Mouse (Mus musculus) left cerebral cortex, adult 8-10 months (tissue): ENCODE measurements around the gene Aldh3a1. TPM values are rescaled to one million over a fixed set of nuclear protein-coding genes. Genes with fewer than 3 reads are reported as not detected.
"Not testable (repeated sequence)": the region's sequence is repeated elsewhere in the genome, so short reads cannot be mapped to it uniquely, and the experiment has no call there.

ENCODE experiments used
- DNase-seq, 2 experiments: peaks; one replicate each; pipeline ENCODE4 v3.0.0; 2022; ENCODE audit warnings: low spot score in 2 of 2
- total RNA-seq, 4 experiments: library from RNA; stranded (reverse); gene quantifications; 2 replicates each; pipeline ENCODE4 v1.2.4; 2022

The Aldh3a1 gene
- total RNA-seq: 1 to 10 TPM; 2.3 to 4.3 (median 2.7) TPM

GRCm38 (mm10) chr11:61207487-61208246 is at the start of gene Aldh3a1:
Gene Aldh3a1 (plus strand): TSS chr11:61207537.
- DNase-seq: no peak

DNA sequence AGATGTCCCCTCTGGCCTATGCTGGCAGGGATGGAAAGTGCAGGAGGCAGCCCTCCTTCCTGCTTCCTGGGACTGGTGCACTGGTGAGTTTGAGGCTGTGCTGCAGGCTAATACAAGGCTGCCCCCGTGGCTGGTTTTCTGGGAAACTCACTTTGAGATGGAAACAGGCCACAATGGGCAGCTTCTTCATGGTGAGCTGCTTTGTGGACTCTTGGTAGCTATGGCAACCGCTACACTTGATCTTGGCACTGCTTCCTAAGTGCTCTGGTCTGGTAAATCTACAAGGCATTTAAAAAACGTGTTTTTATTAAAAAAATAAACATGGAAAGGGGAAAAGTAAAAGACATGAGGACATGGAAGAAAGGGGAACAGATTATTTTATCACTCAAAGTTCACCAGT is 49.2 kb upstream of the Aldh3a1 start:
- no peak for DNase-seq

DNA sequence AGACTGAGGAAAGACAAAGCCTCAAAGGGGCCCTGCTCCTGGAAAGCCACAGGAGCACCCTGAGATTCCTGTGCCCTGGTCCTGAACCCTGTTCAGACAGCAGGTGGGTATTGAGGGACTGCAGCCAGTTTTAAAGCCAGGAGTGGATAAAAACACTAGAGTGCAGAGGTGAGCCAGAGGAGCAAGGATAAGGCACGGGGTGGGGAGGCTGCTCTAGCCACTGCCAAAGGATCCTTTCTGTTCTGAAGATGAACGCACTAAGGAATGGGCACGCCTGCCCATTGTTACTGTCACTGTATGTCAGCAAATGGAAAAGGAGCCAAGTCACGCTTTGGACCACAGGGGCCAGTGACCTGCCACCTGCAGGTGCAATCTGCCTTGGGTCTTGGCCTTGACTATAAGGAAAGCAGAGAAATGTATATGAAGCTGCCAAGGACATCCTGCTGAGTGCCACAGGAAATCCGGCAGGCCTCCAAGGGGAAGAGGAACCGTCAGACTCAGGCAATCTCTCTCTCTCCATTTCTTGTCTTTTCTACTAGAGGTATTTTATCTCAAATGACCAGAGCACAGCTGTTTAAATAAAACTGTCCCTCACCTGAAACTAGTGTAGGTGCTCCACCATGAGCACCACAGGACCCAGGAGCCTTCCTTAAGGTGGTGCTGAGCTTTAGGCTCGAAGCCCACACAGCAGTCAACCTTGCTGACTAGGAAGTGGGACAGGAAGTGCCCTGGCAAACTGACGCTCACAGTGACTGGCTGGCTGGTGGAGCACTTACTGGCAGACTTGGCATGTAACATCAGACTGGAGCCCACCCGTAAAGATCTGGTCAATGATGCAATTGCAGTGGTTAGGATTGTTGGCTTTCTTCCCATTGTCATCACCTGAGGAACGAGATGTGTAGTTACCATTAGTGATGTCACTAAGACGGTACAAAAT is 47.3 kb upstream of the Aldh3a1 start:
- no peak for DNase-seq

DNA sequence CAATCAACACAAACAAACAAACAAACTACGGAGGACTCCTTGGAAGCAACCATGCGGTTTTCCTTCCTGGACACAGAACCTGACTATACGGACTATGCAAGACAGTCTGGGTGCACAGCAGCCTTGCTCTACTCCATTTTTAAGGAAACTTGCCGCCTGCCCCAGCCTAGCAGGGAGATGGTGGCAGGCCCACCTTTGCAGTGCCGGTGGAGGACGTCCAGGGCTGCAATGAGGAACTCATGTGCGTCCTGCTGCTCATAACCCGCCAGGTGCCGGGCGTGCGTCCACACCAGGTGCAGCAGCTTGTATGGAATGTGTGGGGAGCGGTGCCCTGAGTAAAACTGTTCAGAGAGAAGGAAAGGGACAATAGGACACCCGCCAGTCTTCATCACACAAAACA is 46.2 kb upstream of the Aldh3a1 start:
- no peak for DNase-seq

- DNase-seq: no peak
Measured at GRCm38 (mm10) chr11:61162776-61163175, 44.6 kb upstream of the Aldh3a1 start.

DNA sequence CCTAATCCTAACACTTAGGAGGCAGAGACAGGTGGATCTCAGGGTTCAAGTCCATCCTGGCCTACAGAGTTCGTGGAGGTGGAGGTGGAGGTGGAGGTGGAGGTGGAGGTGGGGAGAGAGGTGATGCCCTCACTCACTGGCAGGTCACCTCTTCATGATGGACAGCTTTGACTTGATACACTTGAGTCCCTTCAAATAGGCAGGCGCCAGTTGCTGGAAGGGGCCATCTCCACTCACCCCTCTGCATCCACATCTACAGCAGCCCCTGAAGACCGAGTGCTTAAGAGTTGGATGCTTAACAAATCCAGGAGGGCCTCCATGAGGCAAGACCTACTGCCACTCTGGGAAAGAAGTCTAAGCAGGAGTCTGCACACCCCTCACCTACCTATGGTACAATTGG is 44.0 kb upstream of the Aldh3a1 start:
- DNase-seq: no peak

DNA sequence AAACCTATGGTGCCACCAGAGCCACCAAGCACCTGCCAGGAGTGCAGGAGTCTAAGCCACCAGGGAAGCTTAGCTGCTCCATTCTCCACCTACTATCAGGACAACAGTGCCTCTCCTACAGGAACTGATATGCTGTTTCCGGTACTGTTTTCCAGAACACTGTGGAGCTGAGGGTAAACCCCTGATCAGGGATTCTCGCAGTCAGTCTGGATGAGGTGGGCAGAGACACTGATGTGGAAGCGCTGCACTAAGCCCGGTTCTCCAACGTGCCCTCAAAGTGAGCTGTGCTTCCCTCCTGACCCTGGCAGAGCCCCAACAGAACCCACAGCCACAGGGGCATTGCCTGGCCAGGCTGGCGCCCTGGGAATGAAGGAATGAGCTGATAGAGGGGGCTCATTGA is 43.0 kb upstream of the Aldh3a1 start:
- no peak for DNase-seq

GRCm38 (mm10) chr11:61164881-61165280 is 42.5 kb upstream of the Aldh3a1 start:
- DNase-seq: no peak

- no peak for DNase-seq
Measured at GRCm38 (mm10) chr11:61170184-61170583, 37.2 kb upstream of the Aldh3a1 start.

GRCm38 (mm10) chr11:61173477-61173876 is 33.9 kb upstream of the Aldh3a1 start:
- DNase-seq: not testable (repeated sequence)

- peak in 1 of 2 experiments; percentile 40 for DNase-seq
Measured at GRCm38 (mm10) chr11:61174291-61174820, 33.0 kb upstream of the Aldh3a1 start.

DNA sequence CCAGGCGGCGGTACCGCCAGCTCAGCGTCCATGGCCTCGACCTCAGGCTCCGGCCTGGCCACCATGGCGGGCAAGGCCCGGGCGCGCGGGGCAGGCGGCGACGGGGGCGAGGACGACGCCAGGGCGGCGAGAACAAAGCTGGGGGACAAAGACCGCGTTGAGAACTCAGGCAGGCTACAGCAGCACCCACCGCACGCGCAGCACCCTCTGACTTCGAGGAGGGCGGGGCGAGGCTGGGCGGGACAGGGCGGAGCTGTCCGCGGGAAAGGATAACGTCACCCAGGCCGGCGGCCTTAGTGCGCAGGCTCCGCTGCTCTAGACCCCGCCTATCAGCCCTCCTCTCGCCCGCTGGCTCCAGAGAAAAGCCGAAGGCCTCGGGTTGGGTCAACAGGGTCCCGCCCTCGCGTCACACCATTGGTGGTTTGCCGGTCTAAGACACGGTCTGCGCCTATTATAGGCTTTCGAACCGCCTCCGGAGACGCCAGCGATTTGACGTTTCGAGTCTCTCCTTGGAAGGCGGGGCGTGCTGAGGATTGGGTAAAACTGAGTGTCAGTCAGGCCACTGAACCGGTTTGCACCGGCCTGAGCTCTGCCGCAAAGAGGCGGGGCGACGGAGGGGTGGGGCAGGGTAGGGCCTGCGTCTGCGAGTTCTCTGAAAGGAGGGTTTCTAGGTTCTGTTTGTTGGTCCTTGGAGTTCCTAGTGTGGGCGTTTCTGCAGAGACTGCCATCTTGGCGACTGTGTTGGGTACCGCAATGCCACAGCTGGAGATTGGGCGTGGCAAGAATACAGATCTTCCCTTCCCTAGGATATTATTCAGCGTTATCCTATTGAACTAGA is 32.3 kb upstream of the Aldh3a1 start, which contains the start of gene Usp22:
Gene Usp22 (minus strand): TSS at position 235 of the 838 bp plus-strand sequence.
- DNase-seq: peak; percentile 98 to 100

DNA sequence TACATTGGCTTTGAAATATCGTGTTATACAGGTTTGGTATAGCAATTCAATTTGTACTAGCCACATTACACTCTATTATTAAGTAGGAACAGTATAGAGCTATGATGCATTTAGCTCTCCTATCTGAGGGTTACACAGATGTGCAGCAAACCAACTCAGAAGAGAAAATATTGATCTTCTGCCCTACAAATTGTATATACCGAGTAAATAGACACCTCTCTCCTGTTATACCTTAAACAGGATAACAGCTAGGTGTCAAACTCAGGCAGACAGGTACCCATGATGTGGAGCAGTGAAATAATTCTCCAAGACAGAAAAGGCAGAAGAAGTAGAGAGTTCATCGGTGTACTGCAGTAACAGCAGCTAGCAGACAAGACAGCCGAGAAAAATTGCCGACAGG is 31.6 kb upstream of the Aldh3a1 start:
- DNase-seq: no peak

- no peak for DNase-seq
Measured at GRCm38 (mm10) chr11:61176321-61176720, 31.0 kb upstream of the Aldh3a1 start.

DNA sequence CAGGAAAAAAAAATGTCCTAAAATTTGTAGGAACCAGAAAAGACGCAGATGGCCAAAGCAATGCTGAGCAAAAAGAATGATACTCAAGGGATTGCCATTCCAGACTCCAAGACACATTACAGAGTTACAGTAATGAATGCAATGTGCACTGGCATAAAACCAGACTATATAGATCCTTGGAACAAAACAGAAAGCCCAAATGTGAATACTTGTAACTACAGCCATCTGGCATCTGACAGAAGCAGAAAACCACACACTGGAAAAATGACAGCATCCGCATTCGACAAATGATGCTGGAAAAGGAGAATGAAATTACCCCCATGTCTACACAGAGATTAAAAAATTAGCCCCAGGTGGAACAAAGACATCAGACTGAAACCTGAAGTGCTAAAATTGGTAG is 27.0 kb upstream of the Aldh3a1 start:
- no peak for DNase-seq

- no peak for DNase-seq
Measured at GRCm38 (mm10) chr11:61181624-61182023, 25.7 kb upstream of the Aldh3a1 start.

GRCm38 (mm10) chr11:61183820-61184219 is 23.5 kb upstream of the Aldh3a1 start:
- DNase-seq: no peak

DNA sequence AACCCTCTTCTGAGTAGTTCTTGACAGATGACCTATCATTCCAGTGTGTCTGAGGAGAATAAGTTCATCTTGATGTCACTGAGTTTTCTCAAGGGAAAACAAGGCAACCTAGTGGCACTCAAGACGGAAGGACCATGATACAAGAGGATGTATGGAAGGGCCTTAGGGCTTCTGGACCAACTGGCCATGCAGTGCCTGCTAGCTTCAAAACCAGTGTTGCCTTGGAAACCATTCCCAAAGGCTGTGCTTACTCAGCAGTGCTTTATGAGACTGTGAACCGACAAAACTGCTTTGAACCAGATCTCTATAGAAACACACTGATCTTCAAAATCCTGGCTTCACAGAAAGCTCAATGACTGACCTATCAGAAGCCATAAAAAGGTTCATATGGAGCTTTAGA is 16.6 kb upstream of the Aldh3a1 start:
- DNase-seq: no peak

DNA sequence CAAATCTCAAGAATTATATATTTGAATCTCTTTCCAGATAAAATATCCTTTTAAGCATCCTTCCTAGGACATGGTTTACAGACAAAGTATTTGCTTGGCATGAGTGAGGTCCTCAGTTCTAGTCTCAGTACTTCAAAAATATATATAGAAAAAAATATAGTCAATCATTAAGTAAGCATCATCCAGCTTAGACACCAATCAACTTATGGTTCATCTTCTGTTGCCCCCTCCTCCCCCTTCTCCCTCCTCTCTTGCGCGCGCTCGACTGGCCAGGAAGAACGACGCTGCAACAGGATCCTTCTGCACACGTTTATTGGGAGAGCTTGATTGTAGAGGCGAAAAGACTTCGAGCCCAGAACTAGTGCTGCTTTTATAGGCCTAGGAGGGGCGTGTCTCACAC is 15.2 kb upstream of the Aldh3a1 start:
- DNase-seq: not testable (repeated sequence)

DNA sequence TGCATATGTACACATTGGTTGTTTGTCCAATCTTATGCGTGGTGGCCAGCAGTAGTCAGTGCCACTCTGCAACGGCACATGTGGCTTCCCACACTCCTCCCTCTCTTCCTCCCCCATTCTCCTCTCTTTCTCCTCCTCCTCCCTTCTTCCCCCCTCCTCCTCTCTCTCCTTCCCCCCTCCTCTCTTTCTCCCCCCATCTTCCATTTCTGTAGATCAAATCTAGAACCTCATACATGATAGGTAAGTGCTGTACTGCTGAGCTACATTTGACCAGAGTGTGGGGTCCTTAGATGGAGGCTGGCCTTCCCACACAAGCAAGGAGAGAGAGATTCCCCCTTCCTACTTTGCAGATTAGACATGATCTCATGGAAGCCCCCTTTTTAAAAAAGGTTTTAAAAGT is 14.6 kb upstream of the Aldh3a1 start:
- no peak for DNase-seq

GRCm38 (mm10) chr11:61193392-61193791 is 13.9 kb upstream of the Aldh3a1 start:
- peak in 1 of 2 experiments; percentile 54 for DNase-seq
